Mouse (Mus musculus) mouse embryonic stem cell (cell line): ENCODE results near the gene Mia3.
"Not testable (repeated sequence)": the region's sequence is repeated elsewhere in the genome, so short reads cannot be mapped to it uniquely, and the experiment has no call there.

ENCODE experiments used
- in situ Hi-C, 2 experiments: fragments of 300-500 bp; cut with MboI; formaldehyde crosslinking; loops; 1 replicate in 1 of 2; 3 replicates in 1 of 2; pipeline ENCODE4 v1.14.3; 2019 to 2020; ENCODE audit warnings: low sequenced_read_pairs in 2 of 2, low pct_unique_long_range_greater_than_20kb in 1 of 2, mixed read lengths in 1 of 2; ENCODE audit not compliant: unreplicated experiment in 1 of 2

The Mia3 gene

DNA sequence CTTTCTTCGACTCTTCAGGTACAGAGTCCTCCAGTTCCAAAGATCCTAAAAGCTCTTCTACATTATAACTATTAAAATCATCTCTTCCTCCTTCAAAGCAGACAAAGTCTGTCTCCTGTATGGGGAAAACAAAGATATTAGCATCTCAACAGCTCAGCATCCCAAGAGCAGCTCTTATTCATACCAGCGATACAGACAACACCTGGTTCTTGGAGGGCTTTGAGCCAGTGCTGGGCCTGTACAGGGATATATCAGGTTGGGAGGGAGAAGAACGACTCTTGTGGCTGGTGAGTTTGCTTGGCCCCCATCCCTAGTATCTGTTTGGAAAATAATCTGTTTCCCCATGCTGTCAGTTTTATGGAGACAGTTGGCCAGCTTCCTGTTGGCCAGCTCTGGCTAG, 10.5 kb downstream of the Mia3 start:
- in situ Hi-C loops: no loop called here

DNA sequence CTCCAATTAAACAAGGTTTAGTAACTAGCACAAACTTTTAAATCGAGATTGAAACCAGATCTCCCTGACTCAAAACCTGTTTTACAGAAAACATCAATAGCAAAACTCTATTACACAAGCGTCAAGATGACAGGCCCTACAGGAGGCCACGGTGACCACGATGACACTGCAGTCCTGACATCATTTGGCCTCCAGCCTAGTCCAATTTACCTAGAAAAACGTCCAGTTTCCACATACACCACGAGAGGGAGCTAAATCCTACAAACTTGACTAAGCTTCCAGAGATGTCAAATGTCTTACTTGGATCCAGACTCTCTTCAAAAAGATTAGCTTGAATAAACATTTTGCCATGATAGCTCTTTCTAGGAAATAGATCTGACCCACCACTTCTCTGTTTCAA, 19.5 kb downstream of the Mia3 start:
- in situ Hi-C loops: loop anchor here in 1 of 2 experiments (5.0 kb wide), 1 partner anchor 72 kb away; no protein-coding TSS in a partner anchor

DNA sequence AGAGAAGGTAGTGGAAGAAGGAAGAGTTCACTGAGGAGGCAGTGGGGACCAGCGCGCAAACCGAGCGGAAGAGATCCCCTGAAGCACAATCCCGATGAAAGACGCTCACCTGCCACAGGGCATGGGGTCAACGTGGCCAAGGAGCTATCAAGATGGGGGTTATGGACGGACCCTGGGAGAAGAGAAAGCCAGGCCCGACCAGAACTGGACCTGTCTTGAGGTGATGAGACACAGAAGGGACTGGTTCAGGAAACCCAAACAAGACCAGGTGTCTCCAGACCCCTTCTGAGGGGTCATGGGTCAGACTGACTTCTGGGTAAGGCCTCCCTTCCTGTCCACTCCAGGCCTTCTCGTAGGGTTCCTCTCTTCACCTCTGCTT, 23.5 kb downstream of the Mia3 start:
- in situ Hi-C loops: no loop called here

DNA sequence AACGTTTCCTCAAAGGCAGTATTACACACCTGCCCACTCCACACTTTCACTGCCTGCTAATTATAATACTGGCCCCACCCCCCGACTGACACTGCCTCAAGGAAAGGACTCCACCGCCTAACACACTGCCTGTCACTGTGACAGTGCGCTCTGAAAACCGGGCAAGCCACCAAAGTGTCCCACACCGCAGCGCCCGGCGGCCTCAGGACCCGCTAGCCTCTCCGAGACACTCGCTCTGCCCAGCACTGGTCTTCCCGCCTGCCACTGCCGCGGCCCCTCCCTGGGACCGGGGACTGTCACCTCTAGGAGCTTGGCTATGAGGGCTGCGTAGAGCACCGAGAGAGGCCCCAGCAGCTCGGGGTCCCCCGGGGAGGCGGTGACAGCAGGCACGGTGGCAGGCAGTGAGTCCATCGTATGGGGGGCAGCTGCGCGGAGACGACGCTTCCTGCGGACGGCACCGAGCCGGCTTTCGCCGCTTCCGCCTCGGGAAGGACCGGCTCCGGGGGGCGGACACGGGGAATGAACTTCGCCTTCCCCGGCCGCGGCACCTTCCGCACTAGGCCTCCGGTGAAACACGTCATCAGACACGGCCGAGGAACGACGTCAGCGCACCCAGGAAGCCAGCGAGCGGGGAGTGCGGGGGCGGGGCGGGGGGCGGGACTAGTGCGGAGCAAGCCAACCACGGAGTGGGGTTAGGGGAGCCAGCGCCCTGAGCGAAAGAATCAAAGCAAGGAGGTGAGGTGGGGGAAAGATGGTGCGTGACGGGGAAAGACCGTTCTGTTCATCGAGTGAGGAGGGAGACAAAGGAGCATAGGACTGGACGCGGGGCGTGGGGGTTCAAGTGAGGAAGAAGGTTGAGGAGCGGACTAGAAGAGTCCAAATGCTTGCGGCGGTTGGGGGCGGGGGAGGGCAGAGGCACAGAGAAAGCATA, 24.2 kb downstream of the Mia3 start:
- in situ Hi-C loops: no loop called here

DNA sequence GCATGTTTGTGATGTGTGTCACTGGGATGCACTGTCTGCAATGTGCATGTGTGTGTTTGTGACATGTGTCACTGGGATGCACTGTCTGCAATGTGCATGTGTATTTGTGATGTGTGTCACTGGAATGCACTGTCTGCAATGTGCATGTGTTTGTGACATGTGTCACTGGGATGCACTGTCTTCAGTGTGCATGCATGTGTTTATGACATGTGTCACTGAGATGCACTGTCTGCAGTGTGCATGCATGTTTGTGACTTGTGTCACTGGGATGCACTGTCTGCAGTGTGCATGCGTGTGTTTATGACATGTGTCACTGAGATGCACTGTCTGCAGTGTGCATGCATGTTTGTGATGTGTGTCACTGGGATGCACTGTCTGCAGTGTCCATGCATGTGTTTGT, 26.5 kb downstream of the Mia3 start:
- in situ Hi-C loops: not testable (repeated sequence)

DNA sequence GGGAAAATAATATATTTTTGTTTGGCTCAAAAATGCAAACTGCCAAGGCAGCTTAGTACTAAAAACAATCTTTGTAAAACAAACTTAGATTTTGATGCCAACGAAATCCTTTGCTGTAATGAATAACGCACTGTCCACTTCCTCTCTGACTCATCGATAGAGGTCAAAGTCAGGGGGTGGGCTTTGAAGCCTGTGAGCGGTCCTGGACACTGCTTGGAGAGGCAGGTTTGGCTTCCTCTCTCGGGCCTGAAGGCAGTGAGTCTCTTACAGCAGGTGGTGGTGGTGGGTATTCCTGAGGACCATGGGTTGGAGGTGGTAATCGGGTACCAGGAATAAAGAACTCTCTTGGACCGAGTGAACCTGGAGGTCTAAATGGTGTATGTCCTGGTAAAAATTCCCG, 42.2 kb downstream of the Mia3 start:
- in situ Hi-C loops: no loop called here

DNA sequence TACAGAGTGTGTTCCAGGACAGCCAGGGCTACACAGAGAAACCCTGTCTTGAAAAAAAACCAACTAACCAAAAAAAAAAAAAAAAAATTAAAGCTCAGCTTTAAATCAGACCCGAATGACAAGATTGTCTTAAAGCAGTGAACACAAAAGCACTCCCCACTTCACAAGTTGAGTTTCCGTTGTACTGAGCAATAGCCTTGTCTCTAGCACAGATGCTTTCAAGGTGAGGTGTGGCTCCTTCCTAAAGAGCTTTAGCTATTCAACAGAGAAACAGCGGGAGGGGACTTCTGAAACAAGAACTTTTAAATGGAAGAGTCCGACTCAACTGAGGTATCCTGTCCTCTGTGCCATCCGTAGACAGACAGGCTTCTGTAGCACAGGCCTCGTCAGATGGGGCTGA, 44.9 kb downstream of the Mia3 start:
- in situ Hi-C loops: no loop called here

DNA sequence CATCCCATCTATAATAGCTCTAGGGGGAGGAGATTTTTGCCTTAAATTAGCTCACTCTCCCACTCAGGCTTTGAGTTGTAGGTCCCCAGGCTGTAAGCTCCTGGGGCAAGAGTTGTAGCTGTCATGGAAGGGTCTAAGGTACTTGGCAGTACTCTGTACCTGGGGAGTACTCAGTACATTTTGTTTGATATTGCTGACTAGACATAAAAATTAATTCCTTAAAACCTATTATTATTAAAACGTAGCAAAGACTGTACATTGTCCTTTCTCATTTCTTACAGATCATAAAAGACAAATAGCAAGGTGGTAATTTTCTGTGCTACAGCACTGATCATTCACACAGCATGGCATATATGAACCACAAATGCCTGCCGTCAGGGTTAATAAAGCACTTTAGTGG, 45.4 kb downstream of the Mia3 start:
- in situ Hi-C loops: no loop called here

- in situ Hi-C loops: not testable (repeated sequence)
Measured at GRCm38 (mm10) chr1:183322496-183322895, 46.9 kb downstream of the Mia3 start.

DNA sequence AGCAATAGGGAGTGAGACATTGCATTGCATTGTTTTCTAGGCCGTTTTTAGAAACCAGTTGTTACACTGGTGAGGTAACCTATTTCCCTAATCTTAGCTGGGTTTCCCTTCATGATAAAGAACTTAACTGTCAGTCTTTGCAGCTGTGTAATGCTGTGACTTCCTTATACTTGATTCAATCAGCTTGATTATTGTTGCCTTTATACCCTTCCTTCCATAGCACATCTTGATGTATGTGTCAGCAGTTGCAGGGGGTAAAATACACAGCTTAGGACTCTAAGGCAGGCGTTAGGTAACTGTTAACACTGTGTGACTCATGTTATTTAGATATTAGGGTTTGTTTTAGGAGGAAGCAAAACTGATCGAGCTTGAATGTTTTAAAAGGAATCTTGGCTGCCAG, 48.6 kb downstream of the Mia3 start:
- in situ Hi-C loops: no loop called here

- in situ Hi-C loops: no loop called here
Measured at GRCm38 (mm10) chr1:183315783-183316182, 53.6 kb downstream of the Mia3 start.

GRCm38 (mm10) chr1:183312076-183312475, 57.3 kb downstream of the Mia3 start:
- in situ Hi-C loops: no loop called here

DNA sequence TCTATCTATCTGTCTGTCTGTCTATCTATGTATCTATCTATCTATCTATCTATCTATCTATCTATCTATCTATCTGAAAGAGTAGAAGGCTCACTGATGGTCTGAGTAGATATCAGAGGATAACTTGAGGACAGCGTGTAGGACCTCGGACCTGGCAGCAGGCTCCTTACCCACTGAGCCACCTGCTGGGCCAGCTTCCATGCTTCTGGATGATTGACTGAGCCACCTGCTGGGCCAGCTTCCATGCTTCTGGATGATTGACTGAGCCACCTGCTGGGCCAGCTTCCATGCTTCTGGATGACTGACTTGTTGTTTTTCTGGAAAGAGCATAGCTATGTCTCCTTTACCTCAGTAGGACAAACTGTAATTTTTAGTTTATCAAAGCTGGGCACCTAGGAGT, 59.8 kb downstream of the Mia3 start:
- in situ Hi-C loops: not testable (repeated sequence)

DNA sequence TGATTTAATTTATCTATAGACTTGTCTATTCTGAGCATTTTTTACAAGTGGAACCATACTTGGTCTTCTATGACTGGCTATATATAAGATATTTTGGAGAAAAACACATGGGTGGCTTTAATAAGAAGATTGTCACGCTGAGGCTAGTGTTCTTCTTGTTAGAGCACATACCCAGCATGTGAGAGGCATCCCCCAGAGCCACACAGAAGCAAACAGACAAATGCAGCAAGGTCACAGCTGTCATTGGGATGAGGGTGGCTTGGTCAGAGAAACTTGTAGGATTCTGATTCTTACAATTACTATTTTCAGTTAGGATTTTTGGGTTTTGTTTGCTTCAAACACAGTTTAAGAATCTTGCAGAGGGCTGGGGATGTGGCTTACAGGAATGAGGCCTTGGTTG, 60.9 kb downstream of the Mia3 start:
- in situ Hi-C loops: no loop called here

DNA sequence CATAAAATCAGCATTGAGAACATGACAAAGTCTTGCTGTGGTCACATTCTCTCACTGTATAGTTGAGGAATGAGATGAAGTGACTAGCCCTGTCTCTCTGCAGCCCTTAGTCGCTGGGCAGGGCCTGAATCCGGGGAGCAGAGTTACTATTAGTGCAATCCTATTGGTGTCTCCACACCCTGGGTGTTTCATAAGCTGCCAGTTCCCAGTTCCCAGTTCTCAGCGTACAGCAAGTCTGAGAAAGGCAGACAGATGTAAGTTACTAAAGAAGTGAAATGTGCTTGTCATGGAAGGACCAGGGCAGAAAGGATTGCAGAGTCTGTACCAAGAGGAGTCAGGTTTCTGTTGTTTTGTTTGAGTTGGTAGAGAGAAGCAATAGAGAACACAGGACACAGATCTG, 61.8 kb downstream of the Mia3 start:
- in situ Hi-C loops: no loop called here

DNA sequence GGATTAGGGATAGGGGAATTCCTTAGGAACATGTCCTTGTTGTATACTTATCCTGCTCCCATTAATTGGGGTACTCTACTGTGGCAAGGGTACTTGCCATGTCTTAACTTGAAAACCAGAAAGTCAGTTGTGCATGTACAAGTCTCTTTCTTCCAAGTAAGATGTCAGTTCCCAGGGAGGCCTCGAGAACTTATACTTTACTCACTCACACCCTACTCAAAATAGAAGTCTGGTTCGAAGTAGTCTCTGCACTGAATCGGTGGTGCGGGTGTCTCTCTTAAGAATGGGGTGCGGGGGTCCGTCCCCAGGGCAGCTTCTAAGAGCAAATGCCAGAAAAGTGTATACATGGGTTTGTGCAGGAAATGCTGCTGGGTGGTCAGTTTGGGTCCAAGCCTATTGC, 70.2 kb downstream of the Mia3 start:
- in situ Hi-C loops: no loop called here

DNA sequence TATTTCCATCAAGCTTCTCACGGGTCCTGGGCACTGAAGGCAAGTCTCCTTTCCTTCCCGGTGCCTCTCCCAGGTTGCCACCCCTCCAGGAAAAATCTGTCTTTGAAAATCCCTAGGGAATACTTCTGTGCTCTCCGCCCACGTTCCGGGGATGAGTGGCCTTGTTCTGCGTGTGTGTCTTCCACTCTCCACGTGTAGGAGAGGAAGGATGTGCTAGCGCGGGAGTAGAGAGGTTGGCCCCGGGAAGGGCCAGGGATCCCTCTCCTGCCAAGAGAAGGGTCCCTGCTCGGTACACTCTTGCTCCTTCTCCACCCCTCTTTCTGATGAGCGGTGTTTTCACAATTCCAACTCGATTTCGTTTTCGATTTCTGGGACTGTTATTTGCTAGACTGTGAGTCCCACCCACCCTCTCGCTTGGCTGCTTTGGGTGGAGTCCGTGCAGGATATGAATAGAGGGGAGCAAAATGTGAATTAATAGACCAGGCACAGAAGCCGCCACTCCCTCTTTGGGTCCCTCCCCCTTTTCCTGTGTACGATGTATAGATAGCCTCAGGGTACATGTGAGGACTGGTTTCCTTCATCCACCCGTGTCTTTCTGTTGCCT, 71.4 kb downstream of the Mia3 start:
- in situ Hi-C loops: no loop called here

DNA sequence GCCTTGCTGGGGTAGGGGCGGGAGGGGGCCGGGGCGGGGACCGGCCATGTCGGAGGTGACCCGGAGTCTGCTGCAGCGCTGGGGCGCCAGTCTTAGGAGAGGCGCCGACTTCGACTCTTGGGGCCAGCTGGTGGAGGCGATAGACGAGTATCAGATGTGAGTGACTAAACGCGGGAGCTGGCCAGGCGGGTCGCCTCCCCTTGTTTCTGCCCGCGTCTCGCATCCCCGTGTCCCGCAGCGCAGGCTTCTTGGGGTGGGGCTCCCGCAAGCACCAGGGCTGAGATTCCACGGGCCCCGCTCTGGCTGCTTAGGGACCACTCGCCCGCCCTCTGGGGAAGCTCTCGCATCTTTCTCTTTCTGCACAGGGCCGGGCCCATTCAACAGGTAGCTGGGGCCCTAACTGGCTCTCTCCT, 71.9 kb downstream of the Mia3 start:
- in situ Hi-C loops: no loop called here

DNA sequence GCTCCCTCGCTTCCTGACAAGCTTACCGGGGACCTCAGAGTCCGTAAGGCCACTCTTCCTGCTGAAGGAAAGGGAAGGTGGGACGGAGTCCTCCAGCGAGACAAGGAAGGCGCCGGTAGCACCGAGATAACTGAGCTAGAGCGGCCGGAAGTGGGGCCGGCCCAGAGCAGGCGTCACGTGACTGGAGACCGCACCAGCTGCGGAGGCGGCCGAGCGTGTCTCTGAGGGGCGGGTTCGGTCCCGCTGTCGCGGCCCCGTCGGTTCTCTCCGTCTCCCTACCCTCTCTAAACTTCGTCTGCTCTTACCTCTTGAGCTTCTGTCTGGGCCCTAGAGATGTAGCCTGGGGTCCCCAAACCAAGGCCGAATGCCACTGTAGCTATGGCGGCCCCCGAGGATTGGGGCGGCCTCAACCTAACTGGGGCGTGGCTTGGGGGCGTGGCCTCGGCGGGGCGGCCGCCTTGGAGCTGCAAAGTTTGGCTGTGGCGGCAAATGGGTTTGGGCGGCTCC, 72.4 kb downstream of the Mia3 start, which contains the start of gene Brox:
Gene Brox, minus strand, starts transcription at position 393 of the 507 bp plus-strand sequence.
- in situ Hi-C loops: no loop called here

DNA sequence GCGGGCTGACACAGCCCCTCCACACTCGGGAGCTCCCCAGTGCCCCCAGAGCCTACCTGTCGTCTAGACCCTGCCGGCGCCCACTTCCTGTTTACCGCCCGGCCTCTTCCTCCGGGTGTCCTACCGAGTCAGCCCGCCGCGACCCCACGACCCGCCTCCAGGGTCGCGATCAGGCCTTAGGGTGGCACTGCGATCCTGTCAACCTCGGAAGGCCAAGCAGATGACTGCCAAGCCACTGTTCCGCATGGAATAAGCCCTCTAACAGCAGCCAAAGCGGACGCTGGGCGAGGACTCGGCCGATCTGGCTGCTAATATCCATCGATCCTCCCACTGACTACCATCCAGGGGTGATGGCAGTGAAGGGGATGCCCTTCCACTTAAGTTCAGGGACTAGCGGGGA, 72.9 kb downstream of the Mia3 start, which contains the start of gene Aida:
Gene Aida, plus strand, starts transcription at position 126 of the 400 bp plus-strand sequence.
- in situ Hi-C loops: no loop called here
